Mouse (Mus musculus) thymus, adult 2 months (tissue): ENCODE results near the gene a.

Experiments
- CTCF ChIP-seq: fragments of 200-500 bp; IDR thresholded peaks from 2 replicates; pipeline ENCODE4 v1.5.1; 2012; ENCODE audit warnings: mild to moderate bottlenecking, control low read depth, low read length, moderate library complexity, borderline replicate concordance; ENCODE audit not compliant: control insufficient read depth, poor library complexity, insufficient read depth; ENCODE audit errors: extremely low read depth
- POLR2A ChIP-seq: fragments of 200-500 bp; IDR thresholded peaks from 2 replicates; pipeline ENCODE4 v1.6.1; 2012; ENCODE audit warnings: mild to moderate bottlenecking, low read length, control low read depth, moderate library complexity; ENCODE audit not compliant: control insufficient read depth, poor library complexity, insufficient read depth; ENCODE audit errors: extremely low read depth

GRCm38 (mm10) chr2:154959486-154959885, 168.3 kb downstream of the a start:
- TF ChIP-seq POLR2A (no peak), CTCF (no peak)
